Mouse (Mus musculus): ENCODE results near the gene Hoxc13.

DNA sequence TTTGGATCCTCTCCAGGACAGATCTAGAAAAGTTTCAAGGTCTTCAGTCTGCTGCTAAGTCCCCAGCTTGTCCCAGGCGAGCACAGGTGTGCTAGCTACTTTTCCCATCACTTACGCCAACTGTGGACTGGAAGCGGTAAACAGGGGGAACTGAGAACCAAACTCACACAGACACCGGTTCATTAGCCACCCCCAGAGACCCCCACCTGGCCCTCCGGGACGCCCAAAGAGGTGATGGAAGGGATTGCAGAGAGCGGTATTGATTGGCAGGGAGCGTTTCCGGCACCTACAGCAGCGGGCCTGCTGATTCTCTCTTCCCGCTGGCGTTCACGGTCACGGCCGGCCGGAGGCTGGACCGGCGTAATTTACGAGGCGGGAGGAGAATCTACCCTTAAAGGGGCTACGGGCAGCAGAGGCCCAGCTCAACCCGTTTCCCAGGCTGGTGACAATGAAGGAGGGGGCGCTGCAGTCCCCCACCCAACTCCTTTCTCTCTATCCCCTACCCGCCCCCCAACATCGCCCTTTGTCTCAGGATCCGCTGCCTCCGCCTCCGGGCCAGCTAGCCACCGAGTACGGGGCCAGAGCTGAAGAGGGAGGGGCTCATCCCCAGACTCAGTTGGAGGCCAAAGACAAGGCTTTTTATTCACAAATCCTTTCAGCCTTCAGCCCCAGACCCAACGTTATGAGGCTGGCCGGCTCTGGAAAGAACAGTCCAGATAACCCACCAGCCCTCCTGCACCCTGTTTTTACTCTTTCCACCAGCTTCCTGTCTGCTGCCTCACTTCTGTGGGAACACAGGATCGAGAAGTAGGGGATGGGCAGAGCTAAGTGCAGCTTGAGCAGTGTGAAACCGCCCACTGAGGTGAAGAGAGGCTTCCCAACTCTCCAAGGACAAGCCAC, 18.6 kb downstream of the Hoxc13 start:
- TF ChIP-seq FLI1 (IDR thresholded peaks at IDR 0.05; ENCODE audit: low read length): no peak
- no peak for TF ChIP-seq GATA1 (IDR thresholded peaks at IDR 0.05; ENCODE audit: borderline replicate concordance, low read length)

Measured in megakaryocyte, embryonic 14.5 days (primary cell).